Comparison of ENCODE assay signal across 8 mouse cellular contexts in the genomic region with DNA sequence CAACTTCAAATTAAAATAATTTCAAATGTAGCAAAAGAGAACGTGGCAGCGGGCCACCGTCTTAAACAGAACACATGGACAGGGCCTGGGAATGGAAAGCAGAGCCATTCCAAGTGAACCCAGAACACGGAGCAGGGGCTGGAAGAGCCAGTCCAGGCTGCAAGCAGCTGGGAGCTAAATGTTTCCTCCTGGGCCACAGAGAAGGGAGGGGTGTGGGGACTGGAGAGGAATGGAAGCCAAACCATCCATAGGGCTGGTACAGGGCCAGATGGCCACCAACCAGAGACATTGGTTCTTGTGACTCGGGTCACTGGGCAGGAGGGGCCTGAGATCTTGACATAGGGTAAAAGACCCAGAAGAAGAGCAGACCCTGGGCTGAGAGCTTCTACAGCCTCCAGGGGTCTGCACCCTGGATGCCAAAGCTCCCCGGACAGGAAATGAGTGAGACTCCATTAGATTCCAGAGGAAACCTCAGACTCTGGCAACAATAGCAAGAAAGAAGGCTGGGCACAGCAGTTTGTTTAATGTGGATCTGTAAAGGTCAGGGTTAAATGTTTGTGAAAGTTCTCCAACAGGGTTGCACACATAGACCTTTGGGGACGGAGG.
DNase-seq lines count a peak whose midpoint lies in the region; ATAC-seq lines count a peak whose summit lies in the region.

No protein-coding gene starts in this region.

- peak overlapping the region; percentile 55 for H3K27ac ChIP-seq in embryonic facial prominence, embryonic 14.5 days (replicated peaks; ENCODE audit: low read depth, low read length)
- peak overlapping the region; percentile 58 for H3K27ac ChIP-seq in heart, embryonic 11.5 days (ENCODE audit: low read depth, low read length)
- H3K27ac ChIP-seq in liver, embryonic 13.5 days: no peak overlapping the region; the same call in 1 of the 2 replicates

- 22% methylated on average over 7 of the region's 7 CpGs for WGBS in embryonic facial prominence, embryonic 14.5 days
- WGBS in heart, embryonic 11.5 days (ENCODE audit: insufficient replicate concordance): 46% methylated on average over 7 of the region's 7 CpGs
- WGBS in liver, embryonic 13.5 days (ENCODE audit: insufficient replicate concordance): 44% methylated on average over 7 of the region's 7 CpGs

- H3K4me1 ChIP-seq in embryonic facial prominence, embryonic 14.5 days (ENCODE audit: control insufficient read depth, insufficient read depth, low read length): peaks cover 21% of the 10 kb centered on the region
- peaks cover 13% of the 10 kb centered on the region for H3K4me1 ChIP-seq in heart, embryonic 11.5 days (ENCODE audit: control insufficient read depth, insufficient read depth, low read length)
- H3K4me1 ChIP-seq in liver, embryonic 13.5 days (replicated peaks): no peaks in the 10 kb centered on the region

- peak; percentile 94 for ATAC-seq in embryonic facial prominence, embryonic 14.5 days (ENCODE audit: low read depth)
- no peak; the same call in 1 of the 2 replicates for ATAC-seq in heart, embryonic 11.5 days (replicated peaks; ENCODE audit: insufficient number of reproducible peaks, low FRiP score, low TSS enrichment)
- 0 out of 2 replicates have a peak, but pooled peaks have one; percentile 34 for ATAC-seq in liver, embryonic 13.5 days (ENCODE audit: low read depth)

- H3K36me3 ChIP-seq in embryonic facial prominence, embryonic 14.5 days (ENCODE audit: control insufficient read depth, insufficient read depth, low read length): no peaks in the 10 kb centered on the region
- H3K36me3 ChIP-seq in heart, embryonic 11.5 days (ENCODE audit: control insufficient read depth, insufficient read depth, low read length): no peaks in the 10 kb centered on the region
- H3K36me3 ChIP-seq in liver, embryonic 13.5 days: no peaks in the 10 kb centered on the region

- DNase-seq in urinary bladder, adult 18-20 months (ENCODE audit: low spot score in 2 of 2): peak; percentile 3 to 26
- no peak for DNase-seq in urinary bladder, postnatal 10 days (ENCODE audit: low spot score)
- peak; percentile 95 for DNase-seq in embryonic facial prominence, embryonic 14.5 days (ENCODE audit: low spot score)
- peak; percentile 71 for DNase-seq in kidney, adult 9 months
- DNase-seq in liver, embryonic 13.5 days: no peak
- DNase-seq in ovary, adult 18-20 months (ENCODE audit: low spot score): peak; percentile 50
- DNase-seq in thymus, postnatal 36 days: no peak

- H3K27me3 ChIP-seq in embryonic facial prominence, embryonic 14.5 days (replicated peaks; ENCODE audit: control insufficient read depth, insufficient read depth, low read length): no peaks in the 10 kb centered on the region
- no peaks in the 10 kb centered on the region for H3K27me3 ChIP-seq in heart, embryonic 11.5 days (ENCODE audit: control insufficient read depth, insufficient read depth, low read length)
- no peaks in the 10 kb centered on the region for H3K27me3 ChIP-seq in liver, embryonic 13.5 days

- H3K4me2 ChIP-seq in embryonic facial prominence, embryonic 14.5 days (ENCODE audit: low read depth, low read length): no peak overlapping the region
- no peak overlapping the region for H3K4me2 ChIP-seq in heart, embryonic 11.5 days
- no peak overlapping the region for H3K4me2 ChIP-seq in liver, embryonic 13.5 days

- no peak overlapping the region for H3K4me3 ChIP-seq in embryonic facial prominence, embryonic 14.5 days (ENCODE audit: low read depth, low read length)
- H3K4me3 ChIP-seq in heart, embryonic 11.5 days (ENCODE audit: low read depth, low read length): no peak overlapping the region
- H3K4me3 ChIP-seq in liver, embryonic 13.5 days (replicated peaks): no peak overlapping the region

- no peak overlapping the region for H3K9ac ChIP-seq in embryonic facial prominence, embryonic 14.5 days (ENCODE audit: low read depth, low read length)
- H3K9ac ChIP-seq in heart, embryonic 11.5 days (ENCODE audit: low read depth, low read length): no peak overlapping the region
- no peak overlapping the region for H3K9ac ChIP-seq in liver, embryonic 13.5 days

- H3K9me3 ChIP-seq in embryonic facial prominence, embryonic 14.5 days (ENCODE audit: control insufficient read depth, low read length): no peaks in the 10 kb centered on the region
- H3K9me3 ChIP-seq in heart, embryonic 11.5 days (replicated peaks; ENCODE audit: control insufficient read depth, low read length): no peaks in the 10 kb centered on the region
- no peaks in the 10 kb centered on the region for H3K9me3 ChIP-seq in liver, embryonic 13.5 days (replicated peaks)

Comparison
In these comparisons a context has a peak if more than half of its experiments do, and no peak if none do; other contexts are left out.
1. DNase-seq: peak in urinary bladder, adult 18-20 months (2 of 2), embryonic facial prominence, embryonic 14.5 days (single experiment), kidney, adult 9 months (single experiment) and ovary, adult 18-20 months (single experiment); none in urinary bladder, postnatal 10 days (single experiment), liver, embryonic 13.5 days (single experiment) and thymus, postnatal 36 days (0 of 2).